Mouse (Mus musculus) erythroid progenitor cell, adult 5-6 weeks (primary cell): ENCODE data around the gene Atcay. TPM values are rescaled to one million over a fixed set of nuclear protein-coding genes. Genes with fewer than 3 reads are reported as not detected.

ENCODE experiments used
- ATAC-seq: replicated peaks from 2 replicates; pipeline ENCODE4 v1.8.0; 2016; ENCODE audit warnings: moderate number of reproducible peaks, mild to moderate bottlenecking, moderate TSS enrichment, inconsistent platforms; ENCODE audit not compliant: poor library complexity, low FRiP score, severe bottlenecking
- total RNA-seq, 2 experiments: library from RNA; stranded (forward) in 1 of 2; stranded (reverse) in 1 of 2; fragments of 150-400 nt in 1 of 2; fragments of 186-747, 209-891 nt in 1 of 2; gene quantifications; 2 replicates each; pipeline versions ENCODE4 v1.2.3 to v1.2.4; 2015 to 2017; ENCODE audit warnings: low replicate concordance in 2 of 2

Atcay gene
- not detected in 2 replicates for total RNA-seq (2015; ENCODE audit: low replicate concordance)
- 8.3 TPM in 1 of 2 replicates, not detected in the other for total RNA-seq (2017; ENCODE audit: low replicate concordance)

DNA sequence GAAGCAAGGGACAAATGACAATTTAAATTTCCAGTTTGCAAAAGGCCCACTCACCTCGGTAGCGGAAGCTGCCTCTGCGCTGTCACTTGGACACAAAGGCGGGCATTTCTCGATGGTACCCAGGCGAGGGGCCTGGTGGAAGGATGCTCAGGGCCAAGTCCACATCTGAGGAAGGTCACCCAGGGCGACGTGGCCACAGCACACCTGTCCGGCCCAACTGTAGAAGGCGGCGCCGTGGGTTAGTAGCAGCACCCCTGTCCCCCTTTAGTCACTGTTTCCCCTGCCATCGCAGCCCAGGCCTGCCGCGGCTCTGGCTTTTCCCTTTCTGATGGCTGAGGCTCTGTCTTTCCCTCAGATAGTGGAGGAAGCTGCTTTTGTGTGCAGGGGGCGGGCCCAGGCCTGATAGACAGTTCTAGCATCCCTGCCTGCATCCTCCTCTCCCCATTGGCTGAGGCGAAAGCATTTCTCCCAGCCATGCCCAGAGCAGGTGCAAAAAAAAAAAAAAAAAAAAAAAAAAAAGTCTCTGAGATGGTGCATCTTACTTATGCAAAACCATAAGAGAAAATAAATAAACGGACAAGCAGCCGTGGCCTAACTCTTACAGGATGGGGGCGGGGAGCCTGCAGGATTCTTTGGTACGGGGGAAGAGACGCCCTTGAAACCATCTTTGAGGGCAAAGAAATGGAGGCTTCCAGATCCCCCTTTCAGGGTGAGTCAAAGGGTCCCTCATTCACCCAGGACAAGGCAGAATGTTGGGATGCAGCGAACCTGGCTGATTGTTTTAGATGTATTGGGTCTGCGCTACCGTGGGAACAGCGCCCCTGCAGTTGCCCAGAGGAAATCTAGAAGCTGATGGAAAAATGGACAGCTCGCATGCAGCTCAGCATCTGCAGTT lies at the start of gene Atcay:
Gene Atcay, minus strand, starts transcription at position 396 of the 895 bp plus-strand sequence.
- ATAC-seq = no peak

DNA sequence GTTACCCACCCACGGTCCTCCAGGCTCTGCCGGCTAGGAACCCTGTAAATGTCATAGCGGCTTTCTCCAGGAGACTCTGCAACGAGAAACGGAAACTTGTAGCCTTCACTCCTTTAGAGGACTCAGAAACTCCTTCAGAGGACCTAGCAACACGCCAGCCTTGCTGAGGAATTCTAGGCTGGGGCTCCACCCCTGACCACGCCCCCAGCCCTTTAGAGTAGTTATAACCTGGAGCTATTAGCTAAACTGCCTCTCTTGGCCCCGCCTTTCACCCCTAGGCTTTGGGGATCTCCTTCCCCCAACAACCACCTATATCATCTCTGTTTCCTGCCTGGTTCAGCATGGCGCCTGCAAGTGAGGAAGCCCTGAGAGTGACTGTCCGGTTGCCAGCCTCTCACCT lies 48.9 kb upstream of the Atcay start:
- ATAC-seq = no peak

DNA sequence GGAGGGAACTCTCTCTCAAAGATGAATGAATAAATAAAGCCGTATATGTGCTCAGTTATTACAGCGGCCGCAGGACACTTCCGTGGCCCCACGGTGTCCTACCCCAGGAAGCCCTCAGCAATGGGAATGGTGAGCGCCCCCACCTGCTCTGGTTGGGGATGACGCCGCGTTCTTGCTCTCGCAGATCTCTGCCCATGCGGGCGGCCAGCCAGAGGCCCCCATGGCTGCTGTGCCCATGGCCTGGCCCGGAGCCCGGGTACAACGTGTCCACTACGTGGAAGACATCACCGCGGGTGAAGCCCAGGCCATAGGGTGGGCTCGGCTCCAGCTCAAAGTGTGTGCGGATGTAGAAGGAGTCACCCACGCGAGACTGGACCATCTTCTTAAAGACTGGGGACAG lies 47.0 kb upstream of the Atcay start:
- ATAC-seq = no peak

DNA sequence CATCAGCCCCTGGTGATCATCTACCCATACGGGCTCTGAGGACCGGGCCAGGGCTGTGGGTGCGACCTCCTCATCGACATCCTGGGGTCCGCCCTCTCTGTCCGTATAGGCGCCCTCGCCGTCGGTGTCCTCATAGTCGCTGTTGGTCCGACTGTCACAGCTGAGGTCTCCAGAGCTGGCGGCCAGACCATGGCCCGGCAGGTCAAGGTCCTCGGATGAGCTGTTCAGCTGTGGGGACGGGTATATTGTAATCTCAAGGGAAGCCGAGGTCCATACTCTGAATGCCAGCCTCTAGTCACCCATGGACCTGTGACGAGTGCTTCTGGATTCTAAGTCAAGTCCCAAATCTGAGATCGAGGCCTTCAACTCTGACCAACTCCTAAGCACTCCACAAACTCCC lies 43.2 kb upstream of the Atcay start:
- ATAC-seq = no peak

DNA sequence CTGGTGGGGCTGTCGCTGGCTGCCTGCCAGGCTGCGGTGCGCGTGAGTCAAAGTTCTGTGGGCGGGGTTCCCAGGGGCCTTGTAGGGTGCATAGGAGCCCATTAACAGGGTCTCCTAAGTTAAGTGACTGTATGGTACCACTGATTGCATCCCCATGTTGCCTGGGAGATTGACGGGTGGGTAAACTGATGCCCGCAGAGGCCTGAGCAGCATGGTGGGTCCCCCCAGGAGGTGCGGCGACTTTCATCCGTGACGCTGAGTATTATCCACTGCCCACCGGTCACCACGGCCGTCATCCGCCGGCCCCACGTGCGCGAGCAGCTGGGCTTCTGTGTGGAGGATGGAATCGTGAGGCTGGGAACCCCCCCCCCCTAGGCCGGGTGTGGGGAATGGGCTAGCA lies 41.7 kb upstream of the Atcay start:
- ATAC-seq = no peak

DNA sequence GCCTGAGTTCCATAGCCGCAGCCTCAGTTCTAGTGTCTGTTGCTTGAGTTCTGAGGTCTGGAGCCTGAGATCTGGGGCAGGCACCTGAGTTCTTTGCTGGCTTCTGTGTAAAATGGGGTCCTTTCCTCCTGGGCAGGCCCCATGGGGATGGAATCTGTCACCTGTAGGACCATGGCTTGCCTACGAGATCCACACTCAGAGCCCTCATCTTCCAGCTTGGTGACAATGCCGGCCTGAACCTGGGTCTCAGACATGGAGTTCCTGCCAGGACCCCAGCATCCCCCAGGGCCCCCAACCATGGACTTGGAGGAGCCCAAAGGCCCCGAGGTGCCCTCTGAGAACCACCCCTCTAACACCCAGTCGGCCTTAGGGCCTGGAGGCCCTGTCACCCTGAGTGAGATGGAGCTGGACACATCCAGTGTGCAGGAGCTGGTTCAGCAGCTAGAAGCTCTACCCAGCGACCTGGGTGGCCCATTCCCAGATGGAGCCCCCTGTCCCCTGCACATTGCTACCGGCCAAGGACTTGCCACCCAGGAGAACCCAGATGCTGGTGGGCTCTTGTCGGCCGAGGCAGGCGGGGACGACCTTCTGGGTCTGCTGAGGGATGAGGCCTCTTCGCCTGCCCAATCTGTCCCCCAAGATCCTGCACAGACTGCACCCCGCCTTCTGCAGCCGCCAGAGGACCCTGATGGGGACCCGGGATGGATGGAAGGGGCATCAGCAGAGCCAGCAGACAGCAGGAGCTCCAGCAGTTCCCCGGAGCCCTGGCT lies 38.2 kb upstream of the Atcay start:
- ATAC-seq = no peak

DNA sequence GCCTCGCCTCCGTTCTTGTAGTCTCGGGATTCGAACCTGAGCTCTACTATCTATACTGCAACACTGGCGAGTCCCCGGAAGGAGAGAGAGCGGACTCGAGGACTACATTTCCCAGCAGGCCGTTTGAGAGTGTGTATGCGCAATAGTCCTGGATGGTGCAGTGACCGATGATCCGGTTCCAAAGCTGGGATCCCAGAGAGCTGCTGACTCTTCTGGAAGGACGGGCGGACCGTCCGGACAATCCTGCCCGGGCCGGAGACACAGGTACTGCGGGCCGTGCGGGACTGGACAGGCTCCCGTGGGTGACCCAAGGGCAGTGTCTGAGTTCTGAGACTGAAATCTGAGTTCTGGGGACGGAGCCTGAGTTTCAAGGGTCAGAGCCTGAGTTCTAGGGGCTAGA lies 37.4 kb upstream of the Atcay start:
- ATAC-seq = peak; percentile 59

DNA sequence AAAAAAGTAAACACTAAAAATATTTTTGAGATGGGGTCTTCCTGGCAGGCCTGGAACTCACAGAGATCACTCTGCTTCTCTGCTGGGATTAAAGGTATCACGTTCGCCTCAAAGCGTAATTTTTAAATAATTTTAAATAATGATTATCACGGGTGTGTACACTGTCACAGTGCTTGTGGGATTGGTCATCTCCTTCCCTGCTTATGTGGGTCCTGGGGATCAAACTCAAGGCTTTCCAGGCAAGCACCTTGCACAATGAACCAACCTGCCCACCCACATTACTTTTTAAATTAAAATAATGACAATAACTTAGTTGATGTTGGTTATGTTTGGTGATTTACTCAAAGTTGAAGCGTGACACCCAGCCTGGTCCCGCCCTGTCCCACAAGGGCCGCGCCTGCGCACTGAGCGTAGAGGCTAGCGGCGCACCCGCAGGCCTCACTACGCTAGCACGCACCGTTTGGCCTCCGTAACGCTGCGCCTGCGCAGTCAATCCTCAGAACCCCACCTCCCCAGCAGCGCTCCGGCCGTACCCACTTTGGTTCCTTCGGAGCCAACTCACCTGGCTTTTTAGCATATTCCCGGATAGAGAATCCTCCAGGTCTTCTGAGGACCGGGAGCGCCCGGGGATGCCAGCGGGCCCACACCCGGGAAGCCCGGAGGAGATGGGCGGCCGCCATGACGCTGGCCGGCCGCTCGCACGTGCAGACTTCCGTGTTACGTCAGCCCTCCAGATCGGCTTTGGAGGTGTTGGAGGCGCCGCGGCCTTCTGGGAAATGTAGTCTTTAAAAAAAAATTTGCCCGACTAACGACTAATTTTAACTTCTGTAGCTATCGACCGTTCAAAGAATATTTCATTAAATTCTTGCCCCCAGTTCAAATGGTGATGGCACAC lies 35.8 kb upstream of the Atcay start, which contains the start of the genes Mrpl54 and Apba3:
Gene Mrpl54, minus strand, starts transcription at position 724 of the 895 bp plus-strand sequence.
Gene Apba3, plus strand, starts transcription at position 750 of the 895 bp plus-strand sequence.
- ATAC-seq = peak; percentile 89

DNA sequence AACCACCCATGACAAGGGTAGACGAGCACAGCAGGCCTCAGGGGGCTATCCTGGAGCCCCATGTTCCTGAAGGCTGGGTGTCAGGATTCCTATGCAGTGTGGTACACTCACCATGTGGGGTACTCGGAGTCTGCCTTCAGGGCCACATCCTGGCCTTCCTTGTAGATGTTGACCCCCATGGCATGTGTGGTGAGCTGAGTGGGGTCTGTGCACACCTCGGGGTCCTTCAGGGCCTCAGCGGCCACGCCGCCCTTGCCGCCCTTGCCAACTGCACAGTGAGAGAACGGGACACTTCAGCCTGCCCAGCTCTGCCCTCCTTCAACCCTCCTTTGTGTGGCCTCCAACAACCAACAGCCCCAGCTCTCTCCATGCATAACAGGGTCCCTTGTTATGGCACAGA lies 34.9 kb upstream of the Atcay start:
- no peak for ATAC-seq

DNA sequence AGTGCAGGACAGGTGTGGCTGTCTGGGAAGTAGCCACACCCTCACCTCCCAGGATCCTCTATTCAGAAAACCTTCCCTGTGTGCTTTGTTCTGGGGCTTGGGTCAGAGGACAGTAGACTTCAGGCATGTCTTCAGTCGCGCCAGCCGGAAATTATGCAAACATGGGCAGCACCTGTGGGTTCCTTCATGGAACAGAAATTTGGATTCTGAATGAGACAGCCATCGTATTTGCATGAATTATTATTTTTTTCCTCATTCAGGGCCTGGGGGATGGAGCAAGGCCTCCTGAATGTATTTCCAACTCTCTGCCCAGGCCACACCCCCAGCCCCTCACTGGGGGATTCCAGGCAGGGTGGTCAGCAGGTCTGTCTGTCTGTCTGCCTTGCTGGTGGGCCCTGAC lies 30.4 kb upstream of the Atcay start:
- ATAC-seq = no peak

DNA sequence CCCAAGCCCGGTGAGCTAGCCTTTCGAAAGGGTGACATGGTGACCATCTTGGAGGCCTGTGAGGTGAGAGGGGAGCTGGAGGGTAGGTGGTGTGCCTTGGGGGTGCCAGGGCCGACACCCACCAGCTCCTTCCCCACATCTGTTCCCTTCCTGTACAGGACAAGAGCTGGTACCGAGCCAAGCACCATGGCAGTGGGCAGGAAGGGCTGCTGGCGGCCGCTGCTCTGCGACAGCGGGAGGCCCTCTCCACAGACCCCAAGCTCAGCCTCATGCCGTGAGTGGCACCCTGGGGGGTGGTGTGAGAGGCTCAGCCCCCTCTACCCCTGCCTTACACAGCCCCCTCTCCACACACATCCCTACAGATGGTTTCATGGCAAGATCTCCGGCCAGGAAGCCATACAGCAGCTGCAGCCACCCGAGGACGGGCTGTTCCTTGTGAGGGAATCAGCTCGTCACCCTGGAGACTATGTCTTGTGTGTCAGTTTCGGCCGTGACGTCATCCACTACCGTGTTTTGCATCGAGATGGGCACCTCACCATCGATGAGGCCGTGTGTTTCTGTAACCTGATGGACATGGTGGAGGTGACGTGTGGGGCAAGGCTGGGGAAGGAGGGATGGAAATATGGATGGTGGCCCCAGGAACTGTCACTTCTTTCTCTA lies 28.7 kb upstream of the Atcay start:
- ATAC-seq = no peak

DNA sequence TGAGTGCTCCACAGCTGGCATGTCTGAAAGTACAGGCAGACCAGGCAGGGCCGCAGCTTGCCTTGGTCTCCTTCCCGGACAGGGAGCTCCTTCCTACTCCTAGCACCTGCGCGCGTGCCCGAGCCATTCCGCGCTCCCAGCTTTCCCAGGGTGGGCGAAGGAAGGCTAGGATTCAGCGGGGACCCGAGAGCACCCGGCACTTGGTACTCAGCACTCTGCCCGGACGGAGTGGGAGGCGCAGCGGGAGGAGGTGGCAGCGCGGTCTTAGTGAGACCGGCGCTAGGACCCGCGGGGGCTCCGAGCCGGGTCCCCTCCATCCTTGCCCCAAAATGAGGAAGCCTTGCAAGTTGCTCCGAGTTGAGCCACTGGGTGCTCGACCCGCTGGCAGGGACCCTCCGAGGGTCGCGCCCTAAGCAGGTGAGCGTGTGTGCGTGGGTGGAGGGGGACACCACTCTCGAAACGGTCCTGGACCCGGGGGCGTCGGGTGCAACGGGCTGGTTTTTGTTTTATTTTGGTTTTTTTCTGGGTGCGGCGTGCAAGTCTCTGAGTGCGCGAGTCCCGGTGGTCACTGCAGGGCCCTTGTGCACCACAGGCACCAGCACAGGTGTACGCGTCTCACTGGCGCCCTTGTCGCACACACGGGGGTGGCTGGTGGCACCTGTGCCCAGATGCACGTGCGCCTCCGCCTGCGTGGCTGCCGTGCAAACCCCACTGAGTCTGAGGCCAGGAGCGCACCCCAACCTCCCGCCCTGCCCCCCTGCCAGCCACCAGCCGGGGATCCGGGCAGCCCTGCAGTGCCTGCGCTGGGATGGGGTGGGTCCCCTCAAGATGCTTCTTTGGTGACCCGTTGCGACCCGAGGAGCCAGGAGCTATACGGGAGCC lies 26.8 kb upstream of the Atcay start:
- no peak for ATAC-seq

DNA sequence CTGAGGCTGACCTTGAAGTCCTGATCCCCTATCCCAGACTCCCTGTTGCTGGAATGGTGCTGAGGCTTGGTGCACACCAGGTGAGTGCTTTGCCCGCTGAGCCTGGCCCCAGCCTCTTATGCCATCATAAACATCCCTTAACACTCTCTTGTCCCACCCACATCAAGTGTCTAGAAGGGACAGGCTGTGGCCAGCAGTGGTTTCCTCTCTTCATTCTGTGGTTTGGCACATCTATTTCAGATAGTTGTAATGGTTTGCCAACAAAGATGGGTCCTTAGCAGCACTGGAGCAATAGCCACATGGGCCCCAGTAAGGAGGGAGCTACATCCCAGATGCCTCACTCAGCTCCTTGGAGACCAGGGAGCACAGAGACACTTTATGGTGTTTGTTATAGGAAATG lies 24.3 kb upstream of the Atcay start:
- no peak for ATAC-seq

DNA sequence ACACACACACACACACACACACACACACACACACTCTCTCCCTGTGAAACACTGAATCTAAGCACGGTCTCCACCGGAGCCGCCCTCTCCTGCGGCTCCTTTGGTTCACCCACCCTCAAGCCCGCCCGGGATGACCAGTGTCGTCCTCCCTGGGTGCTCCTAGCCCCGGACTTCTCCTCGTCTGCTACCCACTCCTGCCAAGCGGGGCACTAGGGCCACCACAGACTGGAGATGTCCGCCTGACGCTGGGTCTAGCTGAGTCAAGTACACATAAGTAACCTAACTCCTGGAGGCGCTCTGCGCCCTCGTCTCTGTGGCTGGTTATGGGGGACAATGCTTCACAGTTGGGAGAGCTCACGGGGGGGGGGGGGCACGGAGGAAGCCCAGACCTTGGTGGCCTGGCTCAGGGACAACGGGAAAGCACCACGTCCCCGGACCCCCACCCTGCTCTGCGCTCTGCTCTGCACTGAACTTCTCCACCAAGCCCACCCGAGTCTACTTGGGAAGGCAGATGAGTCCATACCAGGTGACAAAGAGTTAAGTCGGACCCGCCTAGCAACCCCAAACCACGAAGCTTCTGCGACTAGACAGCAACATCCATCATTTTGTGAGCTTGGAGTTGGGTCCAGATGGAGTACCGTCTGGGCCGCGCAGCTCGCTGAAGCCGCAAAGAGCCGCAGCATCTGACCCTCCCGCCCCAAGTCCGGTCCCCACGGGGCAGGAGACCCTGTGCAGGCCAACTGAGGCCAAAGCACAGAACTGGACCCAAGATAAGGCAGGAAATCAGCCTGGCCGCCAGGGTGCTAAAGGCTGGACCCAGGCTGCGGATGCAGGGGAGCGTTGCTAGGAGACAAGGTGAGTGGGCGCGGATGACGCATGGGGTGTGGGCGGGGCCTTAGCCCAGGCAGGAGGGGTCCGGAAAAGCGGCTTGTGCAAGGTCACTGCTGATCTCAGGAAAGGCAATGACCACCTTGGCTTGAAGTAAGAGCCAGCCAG lies 22.1 kb upstream of the Atcay start, which contains the start of gene Matk:
Gene Matk, plus strand, starts transcription at position 512 of the 996 bp plus-strand sequence.
- ATAC-seq = no peak

DNA sequence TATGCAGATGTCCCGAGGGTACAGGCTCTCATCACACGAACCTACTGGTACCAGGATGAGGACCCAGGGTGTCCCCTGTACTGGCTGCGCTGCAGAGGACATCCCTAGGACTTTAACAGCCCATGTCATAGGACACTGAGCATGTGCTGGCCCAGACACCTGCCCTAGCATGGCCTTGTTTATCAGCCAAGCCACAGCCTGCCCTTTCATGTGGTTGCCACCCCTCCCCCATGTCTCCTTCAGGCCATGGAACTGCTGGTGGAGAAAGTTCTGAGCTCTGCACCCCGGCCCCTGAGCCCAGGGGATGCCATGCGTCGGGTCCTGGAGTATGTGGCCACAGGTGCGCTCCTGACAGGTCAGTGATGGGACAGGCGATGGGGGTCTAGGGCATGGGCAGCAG lies 18.8 kb upstream of the Atcay start:
- ATAC-seq = no peak

DNA sequence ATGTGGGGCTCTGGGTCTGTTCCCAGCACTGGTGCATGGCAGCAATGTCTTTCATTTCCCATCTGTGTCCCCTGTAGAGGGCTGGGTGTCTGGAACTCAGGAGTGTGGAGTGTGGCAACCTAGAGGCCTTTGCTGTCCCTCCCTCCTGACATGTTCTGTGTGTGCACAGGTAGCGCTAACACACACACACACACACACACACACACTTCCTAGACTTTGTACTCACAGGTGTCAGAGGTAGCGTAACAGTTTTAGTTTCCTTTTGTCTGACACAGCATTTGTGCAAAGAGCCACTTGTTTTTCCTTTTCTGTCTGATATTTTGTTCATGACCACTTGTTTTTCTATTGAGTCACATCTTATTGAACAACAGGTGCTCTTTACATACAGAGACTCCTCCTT lies 17.2 kb upstream of the Atcay start:
- no peak for ATAC-seq

DNA sequence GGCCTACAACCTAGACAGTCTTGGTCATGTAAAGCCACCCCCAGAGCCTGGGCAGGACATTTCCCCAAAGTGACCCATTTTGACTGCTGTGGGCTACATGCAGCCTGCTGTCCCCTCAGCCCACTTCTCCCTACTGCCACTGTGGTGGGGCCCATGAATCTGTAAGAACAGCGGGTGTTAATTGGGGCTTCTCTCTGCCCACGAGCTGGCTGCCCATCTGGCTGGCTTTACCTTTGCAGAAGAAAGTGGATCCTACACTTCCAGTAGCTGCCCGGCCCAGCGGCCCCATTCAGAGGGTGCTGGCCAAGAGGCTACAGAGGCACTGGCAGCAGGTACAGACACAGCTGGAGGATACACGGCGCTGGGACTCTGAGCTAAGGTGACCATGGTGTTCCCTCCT lies 14.5 kb upstream of the Atcay start:
- no peak for ATAC-seq
